Mouse (Mus musculus) heart, embryonic 13.5 days (tissue): ENCODE data around the gene Dydc2. TPM values are rescaled to one million over a fixed set of nuclear protein-coding genes. Genes with fewer than 3 reads are reported as not detected.
A peak's percentile ranks its signal among the peaks of the same experiment; 100 is the strongest.

Experiments
- ATAC-seq: fragments of 200-750 bp; cut with Nextera tagmentation; 2 replicates; pipeline ENCODE4 v1.8.0; 2017; ENCODE audit warnings: moderate TSS enrichment; ENCODE audit not compliant: insufficient number of reproducible peaks, low FRiP score, low TSS enrichment; ENCODE audit errors: extremely low read depth
- H3K27ac ChIP-seq: fragments of 300-500 bp; sonication (generic); replicated peaks from 2 replicates; pipeline ENCODE4 v1.5.1; 2015; ENCODE audit warnings: moderate library complexity, mild to moderate bottlenecking, inconsistent platforms
- H3K27me3 ChIP-seq: fragments of 300-500 bp; sonication (generic); replicated peaks from 2 replicates; pipeline ENCODE4 v1.6.1; 2015; ENCODE audit warnings: mild to moderate bottlenecking, inconsistent platforms
- H3K36me3 ChIP-seq: fragments of 300-500 bp; sonication (generic); 2 replicates; pipeline ENCODE4 v1.6.1; 2015; ENCODE audit warnings: mild to moderate bottlenecking, inconsistent platforms
- H3K4me1 ChIP-seq: fragments of 300-500 bp; sonication (generic); 2 replicates; pipeline ENCODE4 v1.6.1; 2015; ENCODE audit warnings: inconsistent platforms
- H3K4me2 ChIP-seq: fragments of 300-500 bp; sonication (generic); 2 replicates; pipeline ENCODE4 v1.6.1; 2015; ENCODE audit warnings: inconsistent platforms, mild to moderate bottlenecking, moderate library complexity
- H3K4me3 ChIP-seq: fragments of 300-500 bp; sonication (generic); 2 replicates; pipeline ENCODE4 v1.5.1; 2015; ENCODE audit warnings: moderate library complexity, mild to moderate bottlenecking, inconsistent platforms
- H3K9ac ChIP-seq: fragments of 300-500 bp; sonication (generic); 2 replicates; pipeline ENCODE4 v1.6.1; 2015; ENCODE audit warnings: inconsistent platforms, mild to moderate bottlenecking, moderate library complexity
- H3K9me3 ChIP-seq: fragments of 300-500 bp; sonication (generic); 2 replicates; pipeline ENCODE4 v1.6.1; 2016; ENCODE audit warnings: inconsistent platforms
- WGBS: fragments of 180-500 bp; shearing (Covaris S2); methylation state at CpG from one replicate; pipeline ENCODE4 v1.1.7; 2015; ENCODE audit warnings: mixed read lengths; 5-methylcytosine and 5-hydroxymethylcytosine counted together
- polyA plus RNA-seq: library from polyadenylated mRNA; unstranded; fragments of >200 nt; fragmentation: Nextera tagmentation; extraction: Ambion mirVana; gene quantifications from 2 replicates; pipeline ENCODE4 v1.2.1, GENCODE M21; 2015

The Dydc2 gene
- polyA plus RNA-seq, 1 experiment from 2014 or later: 0.49 TPM

GRCm38 (mm10) chr14:41035146-41035798 is 33.7 kb downstream of the Dydc2 start:
- ATAC-seq: no peak; the same call in 1 of the 2 replicates
- Histone ChIP-seq H3K27me3 (no peaks in the 10 kb centered on the region), H3K9me3 (no peaks in the 10 kb centered on the region), H3K4me1 (no peaks in the 10 kb centered on the region), H3K4me3 (no peak overlapping the region), H3K27ac (no peak overlapping the region), H3K9ac (no peak overlapping the region), H3K4me2 (no peak overlapping the region), H3K36me3 (no peaks in the 10 kb centered on the region)
- WGBS: 31% methylated on average over 6 of the region's 6 CpGs

- Histone ChIP-seq H3K4me1 (0 out of 2 replicates have a peak, but pooled peaks cover 3% of the 10 kb centered on the region), H3K27ac (no peak overlapping the region), H3K36me3 (no peaks in the 10 kb centered on the region), H3K9ac (no peak overlapping the region), H3K27me3 (no peaks in the 10 kb centered on the region), H3K4me2 (peak overlapping the region; percentile 28; the same call in 1 of the 2 replicates), H3K9me3 (no peaks in the 10 kb centered on the region), H3K4me3 (no peak overlapping the region)
- no peak for ATAC-seq
- WGBS: 50% methylated on average over 13 of the region's 13 CpGs
Measured at GRCm38 (mm10) chr14:41033135-41034110, 35.6 kb downstream of the Dydc2 start.

GRCm38 (mm10) chr14:41030989-41031513 is 38.0 kb downstream of the Dydc2 start:
- no peak overlapping the region for H3K9ac ChIP-seq
- WGBS: 86% methylated on average over 6 of the region's 6 CpGs
- no peak overlapping the region for H3K4me3 ChIP-seq
- H3K27ac ChIP-seq: no peak overlapping the region
- no peaks in the 10 kb centered on the region for H3K27me3 ChIP-seq
- peaks cover 11% of the 10 kb centered on the region for H3K4me1 ChIP-seq
- H3K36me3 ChIP-seq: no peaks in the 10 kb centered on the region
- H3K4me2 ChIP-seq: no peak overlapping the region
- no peaks in the 10 kb centered on the region for H3K9me3 ChIP-seq
- ATAC-seq: no peak

- no peak for ATAC-seq
- 73% methylated on average over 4 of the region's 4 CpGs for WGBS
Measured at GRCm38 (mm10) chr14:41029303-41029702, 39.7 kb downstream of the Dydc2 start.

GRCm38 (mm10) chr14:41025594-41026284 is 43.3 kb downstream of the Dydc2 start:
- no peaks in the 10 kb centered on the region for H3K27me3 ChIP-seq
- H3K27ac ChIP-seq: peak overlapping the region; percentile 54
- peaks cover 26% of the 10 kb centered on the region for H3K4me1 ChIP-seq
- 26% methylated on average over 7 of the region's 7 CpGs for WGBS
- no peak for ATAC-seq
- 0 out of 2 replicates have a peak overlapping the region, but pooled peaks have one; percentile 5 for H3K4me2 ChIP-seq
- H3K36me3 ChIP-seq: no peaks in the 10 kb centered on the region
- no peak overlapping the region for H3K9ac ChIP-seq
- H3K9me3 ChIP-seq: no peaks in the 10 kb centered on the region
- no peak overlapping the region for H3K4me3 ChIP-seq

More at GRCm38 (mm10) chr14:41029303-41029702, 39.7 kb downstream of the Dydc2 start:
- Histone ChIP-seq H3K27me3 (no peaks in the 10 kb centered on the region), H3K4me3 (no peak overlapping the region), H3K4me1 (peaks cover 26% of the 10 kb centered on the region), H3K36me3 (no peaks in the 10 kb centered on the region), H3K4me2 (no peak overlapping the region), H3K9ac (no peak overlapping the region), H3K9me3 (no peaks in the 10 kb centered on the region), H3K27ac (no peak overlapping the region)

- no peak for ATAC-seq
- Histone ChIP-seq H3K36me3 (no peaks in the 10 kb centered on the region), H3K27ac (no peak overlapping the region), H3K27me3 (no peaks in the 10 kb centered on the region), H3K9ac (no peak overlapping the region), H3K4me3 (no peak overlapping the region), H3K4me2 (no peak overlapping the region), H3K9me3 (no peaks in the 10 kb centered on the region), H3K4me1 (peaks cover 26% of the 10 kb centered on the region)
- 61% methylated on average over 2 of the region's 2 CpGs for WGBS
Measured at GRCm38 (mm10) chr14:41025087-41025486, 43.9 kb downstream of the Dydc2 start.

GRCm38 (mm10) chr14:41021246-41021645 is 47.8 kb downstream of the Dydc2 start:
- 85% methylated on average over 3 of the region's 3 CpGs for WGBS
- H3K9me3 ChIP-seq: no peaks in the 10 kb centered on the region

GRCm38 (mm10) chr14:41017460-41017859 is 51.5 kb downstream of the Dydc2 start:
- H3K4me3 ChIP-seq: peak overlapping the region; percentile 30
- 15% methylated on average over 5 of the region's 5 CpGs for WGBS
- no peak for ATAC-seq

More at GRCm38 (mm10) chr14:41021246-41021645, 47.8 kb downstream of the Dydc2 start:
- ATAC-seq: no peak
- no peak overlapping the region for H3K27ac ChIP-seq
- no peaks in the 10 kb centered on the region for H3K36me3 ChIP-seq
- peaks cover 34% of the 10 kb centered on the region for H3K4me1 ChIP-seq
- no peak overlapping the region for H3K4me3 ChIP-seq
- H3K9ac ChIP-seq: no peak overlapping the region
- H3K4me2 ChIP-seq: no peak overlapping the region
- no peaks in the 10 kb centered on the region for H3K27me3 ChIP-seq

GRCm38 (mm10) chr14:41014701-41015240 is 54.2 kb downstream of the Dydc2 start:
- Histone ChIP-seq H3K9me3 (no peaks in the 10 kb centered on the region), H3K4me1 (peaks cover 34% of the 10 kb centered on the region), H3K4me3 (no peak overlapping the region), H3K4me2 (no peak overlapping the region), H3K9ac (no peak overlapping the region), H3K27me3 (peaks cover 8% of the 10 kb centered on the region; the same call in 1 of the 2 replicates), H3K36me3 (no peaks in the 10 kb centered on the region), H3K27ac (no peak overlapping the region)
- WGBS: 56% methylated on average over 5 of the region's 5 CpGs
- ATAC-seq: no peak

More at GRCm38 (mm10) chr14:41017460-41017859, 51.5 kb downstream of the Dydc2 start:
- no peaks in the 10 kb centered on the region for H3K9me3 ChIP-seq
- H3K4me2 ChIP-seq: peak overlapping the region; percentile 63
- peak overlapping the region; percentile 79 for H3K27ac ChIP-seq
- H3K36me3 ChIP-seq: no peaks in the 10 kb centered on the region
- H3K4me1 ChIP-seq: peaks cover 34% of the 10 kb centered on the region
- peak overlapping the region; percentile 56 for H3K9ac ChIP-seq
- no peaks in the 10 kb centered on the region; the same call in 1 of the 2 replicates for H3K27me3 ChIP-seq

- H3K4me3 ChIP-seq: peak within 1 kb of the TSS; percentile 68
- peaks cover 34% of the 10 kb centered on the region for H3K4me1 ChIP-seq
- H3K27ac ChIP-seq: peak within 1 kb of the TSS; percentile 78
- H3K4me2 ChIP-seq: peak within 1 kb of the TSS; percentile 91
- H3K9me3 ChIP-seq: no peaks in the 10 kb centered on the region
- peaks cover 8% of the 10 kb centered on the region; the same call in 1 of the 2 replicates for H3K27me3 ChIP-seq
- WGBS: 4% methylated on average over 32 of the region's 32 CpGs
- H3K9ac ChIP-seq: peak within 1 kb of the TSS; percentile 90
- ATAC-seq: peak; percentile 96
- no peaks in the 10 kb centered on the region for H3K36me3 ChIP-seq
Measured at GRCm38 (mm10) chr14:41013630-41014613, 55.1 kb downstream of the Dydc2 start, which contains the start of gene Fam213a. Gene Fam213a, minus strand, starts transcription at chr14:41013788.
